Mouse (Mus musculus): ENCODE measurements around the gene Mycs.

Mycs gene

DNA sequence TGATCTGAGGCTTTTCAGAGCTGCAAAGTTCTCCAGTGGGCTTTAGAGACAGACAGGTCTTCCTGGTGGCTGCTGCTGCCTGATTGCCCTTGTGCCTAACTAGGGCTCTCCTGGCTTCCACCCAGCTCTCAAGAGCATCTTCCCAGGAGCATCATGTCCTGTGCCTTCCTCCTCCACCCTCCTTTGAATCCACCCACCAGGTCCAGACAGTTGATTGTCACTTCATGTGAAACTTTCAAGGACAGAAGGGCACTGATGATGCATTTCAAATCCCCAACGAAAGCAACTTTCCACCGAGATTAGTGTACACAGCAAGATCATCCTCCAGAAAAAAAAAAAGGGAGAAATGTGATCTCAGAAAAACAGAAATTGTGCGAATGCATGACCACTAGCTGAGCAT lies at the start of gene Mycs:
Mycs (minus strand) TSS at position 101 of the 400 bp plus-strand sequence.
- in situ Hi-C loops (cut with MboI): no loop called here

- in situ Hi-C loops (cut with MboI): no loop called here
These were observed 1.0 kb downstream of the Mycs start for GRCm38 (mm10) chrX:5468022-5468421.
